Mouse (Mus musculus) yolk sac, embryonic 10.5 days (tissue): ENCODE measurements around the gene Krt6a.
A peak's percentile ranks its signal among the peaks of the same experiment; 100 is the strongest.
"Not testable (repeated sequence)": the region's sequence is repeated elsewhere in the genome, so short reads cannot be mapped to it uniquely, and the experiment has no call there.

Experiments
- DNase-seq: peaks from one replicate; pipeline ENCODE4 v3.0.0-alpha.2; 2017; ENCODE audit warnings: low spot score

Gene Krt6a

DNA sequence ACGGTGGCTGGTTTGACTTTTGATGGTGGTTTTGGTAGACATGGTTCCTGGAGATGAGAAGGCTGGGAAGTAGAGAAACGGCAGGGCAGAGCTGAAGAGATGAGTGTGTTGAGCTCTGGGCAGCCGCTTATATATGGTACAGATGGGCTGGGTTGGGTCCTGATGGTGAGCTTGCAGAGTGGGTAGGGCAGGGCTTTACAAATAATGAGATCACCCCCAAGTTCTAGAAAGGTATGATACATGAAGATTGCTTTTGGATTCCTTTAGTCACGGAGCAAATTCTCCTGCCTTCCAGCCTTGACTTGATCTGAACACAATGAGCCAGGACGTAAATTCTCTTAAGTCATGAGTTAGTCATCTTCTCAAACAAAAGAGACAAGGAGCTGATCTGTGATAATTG lies at the start of gene Krt6a:
Krt6a (minus strand) TSS at position 101 of the 400 bp plus-strand sequence.
- no peak for DNase-seq

DNA sequence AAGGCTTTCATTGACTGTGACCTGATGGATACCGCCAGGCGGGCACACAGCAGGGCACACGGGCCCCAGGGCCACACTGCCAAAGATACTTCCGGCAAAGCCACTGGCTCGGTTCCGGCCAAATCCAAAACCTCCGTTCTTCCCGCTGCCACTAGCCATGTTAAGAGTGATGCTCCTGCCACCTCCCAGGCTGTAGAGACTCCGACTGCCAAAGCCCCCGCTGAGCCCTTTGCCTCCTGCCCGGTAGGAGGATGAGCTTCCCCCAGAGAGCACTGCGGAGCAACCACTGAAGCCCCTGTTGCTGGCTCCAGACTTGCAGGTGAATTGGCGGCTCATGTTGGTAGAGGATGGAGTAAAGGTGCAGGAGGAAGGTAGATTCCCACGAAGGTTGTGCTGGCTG lies 48.6 kb upstream of the Krt6a start, which contains the start of gene Krt71:
Krt71 (minus strand) TSS at position 399 of the 400 bp plus-strand sequence.
- no peak for DNase-seq

DNA sequence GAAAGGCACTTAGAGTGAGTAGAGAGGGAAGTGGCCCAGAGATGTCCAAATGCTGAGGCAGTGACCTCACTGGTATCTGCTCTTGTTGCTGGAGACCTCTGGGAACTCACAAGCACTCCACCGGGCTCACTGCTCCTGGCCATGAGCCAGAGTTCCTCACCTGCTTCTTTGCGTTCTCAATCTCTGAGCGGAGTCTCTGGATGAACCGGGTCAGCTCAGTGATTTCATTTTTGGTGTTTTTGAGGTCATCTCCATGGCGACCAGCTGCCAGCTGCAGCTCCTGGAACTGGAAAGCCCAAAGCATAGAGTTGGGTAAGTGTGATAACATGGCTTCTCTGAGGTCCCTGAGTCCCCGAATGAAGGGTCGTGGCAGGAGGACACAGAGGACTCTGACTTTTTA lies 43.7 kb upstream of the Krt6a start:
- no peak for DNase-seq

DNA sequence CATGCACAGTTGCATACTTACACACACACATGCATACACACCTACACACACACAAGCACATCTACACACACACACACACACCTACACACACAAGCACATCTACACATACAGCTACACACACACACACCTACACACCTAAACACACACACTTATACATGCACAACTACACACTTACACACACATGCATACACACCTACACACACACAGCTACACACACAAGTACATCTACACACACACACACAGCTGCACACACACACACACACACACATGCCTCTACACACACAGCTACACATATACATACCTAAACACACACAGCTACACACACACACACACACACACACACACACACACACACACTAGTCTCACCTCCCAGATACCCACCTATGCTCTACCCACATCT lies 36.5 kb upstream of the Krt6a start:
- DNase-seq, result no peak

DNA sequence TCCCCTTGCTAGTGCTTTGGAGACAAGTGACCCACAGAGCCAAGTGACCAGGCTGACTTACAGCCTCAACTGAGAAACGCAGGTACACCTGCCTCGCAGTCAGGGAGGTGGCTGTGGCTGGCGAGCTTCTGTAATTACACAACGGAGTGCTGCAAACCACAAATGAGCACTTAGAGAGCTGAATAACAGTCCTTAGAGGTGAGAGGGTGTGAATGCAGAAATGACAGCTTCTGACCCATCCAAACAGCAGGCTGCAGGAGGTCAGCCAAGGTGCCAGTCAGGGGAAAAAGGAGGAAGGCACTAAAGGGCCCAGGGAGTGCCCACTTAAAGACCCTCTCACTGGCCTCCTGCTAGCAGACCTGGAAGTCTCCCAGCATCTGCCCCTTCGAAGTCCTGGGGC lies 30.6 kb upstream of the Krt6a start:
- no peak for DNase-seq

DNA sequence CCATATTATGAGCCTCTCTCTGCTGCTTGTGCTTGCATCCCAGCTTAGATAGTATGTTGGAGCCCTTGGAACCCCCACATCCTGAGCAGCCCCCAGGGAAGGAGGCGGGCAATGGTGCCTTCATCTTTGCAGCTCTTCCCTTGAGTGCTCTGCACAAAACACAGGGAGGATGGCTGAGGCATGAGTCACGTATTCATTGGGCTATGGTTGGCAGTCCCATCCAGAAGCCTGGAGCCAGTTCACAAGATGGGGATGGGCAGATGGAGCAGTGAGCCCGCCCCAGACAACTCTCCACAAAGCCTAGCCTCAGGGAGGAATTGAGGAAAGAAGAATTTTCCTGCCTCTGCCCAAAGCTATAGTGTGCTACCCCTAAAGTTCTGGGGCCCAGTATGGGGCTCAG lies 21.7 kb upstream of the Krt6a start:
- DNase-seq, result no peak

DNA sequence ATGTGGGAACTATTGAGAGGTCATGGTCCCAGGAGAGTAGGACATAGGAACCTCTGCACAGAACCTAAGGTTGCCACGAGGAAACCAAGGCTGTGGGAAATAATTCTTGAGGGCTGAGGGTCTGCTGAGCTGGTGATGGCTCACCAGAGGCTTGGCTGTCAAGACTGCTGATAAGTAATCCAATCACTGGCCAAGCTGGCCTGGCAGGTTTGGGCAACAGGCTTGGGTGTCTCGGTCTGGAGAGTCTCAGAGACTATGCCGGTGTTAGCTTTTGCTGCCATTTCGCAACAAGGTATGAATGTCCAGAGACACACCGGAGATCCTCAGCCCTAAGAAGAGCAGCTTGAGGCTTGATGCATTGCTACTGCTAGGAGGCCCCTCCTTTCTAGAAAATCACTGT lies 20.2 kb upstream of the Krt6a start:
- peak; percentile 5 for DNase-seq

DNA sequence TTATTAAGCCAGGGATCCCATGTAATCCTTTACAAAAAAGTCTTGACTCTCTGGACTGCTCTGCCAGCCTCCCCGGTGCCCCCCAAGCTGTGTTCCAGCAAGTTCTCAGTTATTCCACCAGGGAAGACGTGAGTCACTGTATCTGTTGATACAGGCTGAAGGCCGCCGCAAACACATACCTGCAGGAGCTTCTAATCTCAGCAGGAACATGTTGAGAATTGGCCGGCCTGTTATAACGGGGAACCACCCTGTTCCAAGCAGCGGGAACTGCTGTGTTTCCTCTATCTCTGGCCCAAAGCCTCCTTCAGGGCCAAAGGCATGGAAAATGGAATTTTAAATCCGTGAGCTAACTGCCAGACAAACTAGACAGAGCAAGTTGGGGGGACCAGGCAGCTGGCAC lies 19.6 kb upstream of the Krt6a start:
- DNase-seq, result no peak

DNA sequence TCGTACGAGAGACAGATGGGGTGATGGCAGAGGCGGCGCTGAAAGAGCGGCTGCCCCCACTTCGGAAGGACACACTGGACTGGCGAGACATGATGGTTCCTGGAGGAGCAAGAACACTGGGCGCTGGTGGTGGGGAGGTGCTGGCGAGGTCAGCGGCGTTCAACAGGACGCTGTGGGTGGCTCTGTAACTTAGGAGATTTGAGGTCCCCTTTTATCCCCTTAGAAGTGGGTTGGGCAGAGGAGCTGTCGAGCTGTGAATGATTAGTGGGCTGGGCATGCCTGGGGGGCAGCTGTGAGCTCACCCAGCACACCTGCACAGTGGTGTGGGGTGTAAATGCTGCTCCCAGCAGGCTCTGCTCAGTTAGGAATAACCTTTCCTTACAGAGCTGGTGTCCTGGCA lies 18.6 kb upstream of the Krt6a start, which contains the start of gene Krt5:
Krt5 (minus strand) TSS at position 179 of the 400 bp plus-strand sequence.
- DNase-seq, result no peak

DNA sequence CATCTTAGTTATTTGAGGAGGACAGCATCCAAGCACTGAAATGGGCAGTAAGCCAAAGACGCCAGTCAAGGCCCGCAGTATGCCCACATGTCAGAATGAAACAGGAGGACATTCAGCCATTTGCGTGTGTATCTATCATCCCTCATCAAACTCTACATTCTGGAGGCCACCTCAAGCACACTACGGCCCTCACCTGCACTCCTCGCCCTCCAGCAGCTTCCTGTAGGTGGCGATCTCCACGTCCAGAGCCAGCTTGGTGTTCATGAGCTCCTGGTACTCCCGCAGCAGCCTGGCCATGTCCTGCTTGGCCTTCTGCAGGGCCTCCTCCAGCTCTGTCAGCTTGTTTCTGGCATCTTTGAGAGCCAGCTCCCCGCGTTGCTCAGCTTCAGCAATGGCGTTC lies 14.6 kb upstream of the Krt6a start:
- DNase-seq, result no peak

DNA sequence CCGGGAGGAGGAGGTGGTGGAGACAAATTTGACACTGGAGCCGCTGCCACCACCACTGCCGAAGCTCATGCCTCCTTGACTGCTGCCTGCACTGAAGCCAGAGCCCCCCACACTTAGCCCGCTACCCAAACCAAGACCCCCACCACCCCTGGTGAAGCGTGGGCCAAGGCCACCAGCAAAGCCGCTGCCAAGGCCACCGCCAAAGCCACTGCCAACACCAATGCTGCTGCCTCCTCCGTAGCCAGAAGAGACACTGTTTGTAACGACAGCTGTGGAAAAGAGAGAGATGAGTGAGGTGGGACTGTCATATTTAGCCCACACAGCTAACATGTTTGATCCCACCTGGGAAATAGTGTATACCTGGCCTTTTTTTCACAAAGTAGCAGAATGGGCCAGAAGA lies 13.3 kb upstream of the Krt6a start:
- DNase-seq, result no peak

DNA sequence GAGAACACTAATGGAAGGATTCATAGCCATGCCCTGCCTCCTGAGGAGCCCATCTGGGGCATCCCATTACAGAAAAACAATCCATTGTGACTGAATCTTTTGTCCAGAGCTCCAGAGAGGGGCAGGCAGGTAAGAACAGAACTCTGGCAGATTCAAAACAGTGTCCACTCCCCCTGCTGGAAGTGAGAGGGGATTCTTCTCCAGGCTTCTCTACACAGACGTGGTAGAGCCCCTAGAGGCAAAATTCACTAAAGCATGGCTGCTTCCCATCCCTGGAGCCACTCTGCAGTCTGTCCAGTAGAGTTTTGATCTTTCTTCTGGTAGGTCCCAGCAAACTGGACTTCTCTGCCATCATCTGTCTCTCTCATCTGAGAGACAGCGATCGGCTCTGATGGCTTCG lies 10.0 kb upstream of the Krt6a start:
- DNase-seq, result no peak

DNA sequence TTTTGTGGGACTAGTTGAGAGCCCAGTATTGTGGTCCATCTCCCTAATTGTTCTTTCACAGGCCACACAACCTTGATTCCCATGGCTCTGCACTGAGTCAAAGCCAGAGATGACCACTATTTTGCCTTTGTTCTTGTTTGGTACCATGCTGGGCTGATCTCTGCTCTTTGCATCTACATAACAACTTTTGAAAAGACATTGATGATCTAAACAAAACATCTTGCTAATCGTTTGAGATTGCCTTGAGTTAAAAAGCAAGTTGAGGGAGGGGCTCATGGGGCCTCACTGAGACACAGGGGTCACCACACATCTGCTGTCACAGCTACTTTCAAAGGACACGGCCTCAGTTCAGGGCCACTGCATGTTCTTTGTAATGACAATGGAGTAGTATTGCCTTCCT lies 8.3 kb upstream of the Krt6a start:
- no peak for DNase-seq

DNA sequence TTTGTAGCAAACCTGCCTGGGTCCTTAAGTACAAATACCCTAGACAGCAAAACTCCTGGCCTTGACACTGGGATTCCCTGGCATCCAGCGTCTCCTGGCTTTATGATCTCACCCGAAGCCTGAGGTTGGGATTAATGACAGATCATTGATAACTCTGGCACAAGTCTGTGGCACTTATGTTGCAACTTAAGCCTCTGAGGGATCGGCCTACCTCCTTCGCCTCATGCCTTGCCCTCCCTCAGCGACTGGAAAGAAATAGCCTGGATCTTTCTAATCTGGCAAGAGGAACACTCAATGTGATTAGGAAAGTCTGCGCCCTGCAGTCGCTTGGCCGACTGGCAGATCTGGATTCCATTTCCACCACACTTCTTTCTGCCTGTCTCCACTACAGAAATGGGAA lies 5.8 kb upstream of the Krt6a start:
- no peak for DNase-seq

DNA sequence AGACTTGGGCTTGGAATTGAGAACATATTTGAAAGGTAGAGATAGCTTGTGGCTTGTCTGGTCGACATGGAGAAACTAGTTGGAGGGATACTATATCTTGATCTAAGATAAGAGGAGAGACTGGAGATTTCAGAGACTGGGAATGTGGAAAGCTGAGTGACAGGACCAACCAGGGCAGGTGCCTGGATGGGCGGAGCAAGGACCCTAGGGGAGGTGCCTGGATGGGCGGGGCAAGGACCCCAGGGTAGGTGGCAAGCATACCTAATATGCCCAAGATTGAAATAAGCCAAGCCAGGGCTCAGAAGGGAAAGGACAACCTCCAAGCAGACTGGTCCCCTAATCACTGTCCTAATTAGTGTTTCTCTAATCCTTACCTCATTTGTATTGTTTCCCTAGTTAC lies 5.1 kb upstream of the Krt6a start:
- no peak for DNase-seq

DNA sequence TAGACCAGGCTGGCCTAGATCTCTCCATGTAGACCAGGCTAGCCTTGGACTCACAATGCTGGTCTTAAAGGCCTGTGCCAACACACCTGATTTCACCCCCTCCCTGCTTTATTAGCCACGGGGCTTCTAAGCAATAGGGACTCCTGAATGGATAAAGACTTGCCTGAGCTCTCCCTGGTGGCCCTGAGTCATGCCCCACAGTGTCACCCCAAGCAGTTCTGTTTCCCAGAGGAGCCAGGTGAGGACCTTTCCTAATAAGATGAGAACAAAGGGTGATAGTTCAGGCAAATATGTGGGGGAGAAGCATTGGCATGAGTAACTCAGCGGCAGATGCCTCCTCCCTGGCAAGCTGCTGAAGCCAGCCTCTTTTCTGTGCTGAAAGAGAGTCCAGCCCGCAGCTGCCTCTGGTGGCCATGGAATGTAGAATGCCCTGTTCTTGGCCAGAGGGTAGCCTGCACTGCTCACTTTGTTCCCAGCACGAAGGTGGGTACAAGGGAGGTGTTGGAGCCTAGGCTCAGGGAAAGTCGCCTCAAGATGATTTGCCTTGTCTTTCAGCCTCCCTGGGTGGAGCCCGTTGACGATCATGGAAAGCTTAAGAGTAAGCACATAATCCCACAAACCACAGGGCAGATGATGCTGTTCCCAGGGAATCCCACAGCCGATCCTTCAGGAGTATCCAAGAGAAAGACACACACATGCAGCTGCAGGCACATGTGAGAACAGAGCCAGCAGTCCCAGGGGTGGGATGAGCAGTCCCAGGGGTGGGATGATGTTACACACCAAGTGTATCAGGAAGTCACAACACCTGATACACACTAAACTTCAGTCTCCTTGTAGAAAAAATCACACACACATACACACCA lies 3.5 kb upstream of the Krt6a start:
- DNase-seq, result no peak

DNA sequence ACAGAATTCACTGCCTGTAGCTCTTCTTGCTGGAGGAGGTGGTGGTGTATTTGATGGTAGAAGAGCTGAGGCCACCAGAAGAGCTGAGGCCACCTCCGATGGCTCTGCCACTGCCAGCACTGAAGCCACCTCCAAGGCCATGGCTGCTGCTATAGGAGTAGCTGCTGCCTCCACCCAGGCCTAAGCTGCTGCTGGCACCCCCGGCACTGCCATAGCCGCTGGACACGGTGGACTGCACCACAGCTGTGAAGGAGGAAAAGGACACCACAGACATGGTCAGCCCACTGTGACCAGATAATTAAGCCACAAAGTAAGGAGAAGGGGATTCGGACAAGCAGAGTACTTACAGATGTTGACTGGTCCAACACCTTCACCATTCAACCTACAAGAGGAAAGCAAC lies 3.6 kb downstream of the Krt6a start:
- not testable (repeated sequence) for DNase-seq

DNA sequence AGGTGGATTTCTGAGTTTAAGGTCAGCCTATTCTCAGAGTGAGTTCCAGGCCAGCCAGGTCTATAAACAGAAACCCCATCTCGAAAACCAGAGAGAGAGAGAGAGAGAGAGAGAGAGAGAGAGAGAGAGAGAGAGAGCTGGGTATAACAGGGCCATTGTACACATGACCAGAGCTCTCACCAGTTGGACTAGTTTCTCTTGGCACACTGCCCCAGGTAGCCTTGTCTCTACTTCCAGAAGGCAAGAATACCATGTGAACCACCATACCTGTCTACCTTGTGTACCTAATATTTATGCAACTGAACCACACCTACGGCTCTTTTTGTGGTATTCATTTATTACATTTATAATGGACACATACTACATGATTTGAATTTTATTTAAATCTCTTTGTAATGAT lies 5.9 kb downstream of the Krt6a start:
- DNase-seq, result no peak

DNA sequence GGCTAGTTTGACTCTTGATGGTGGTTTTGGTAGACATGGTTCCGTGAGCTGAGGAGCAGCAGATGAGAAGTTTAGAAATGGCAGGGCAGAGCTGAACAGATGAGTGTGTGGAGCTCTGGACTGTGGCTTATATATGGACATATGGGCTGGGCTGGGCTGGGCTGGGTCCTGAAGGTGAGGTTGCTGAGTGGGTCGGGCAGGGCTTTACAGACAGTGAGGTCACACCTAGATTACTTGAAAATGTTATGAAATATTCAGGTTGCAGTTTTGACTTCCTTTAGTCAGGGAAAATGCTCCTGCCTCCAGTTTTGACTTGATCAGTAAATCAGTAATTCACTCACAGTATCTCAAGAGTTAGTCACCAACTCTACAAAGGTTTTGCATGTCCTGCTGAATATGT lies 13.9 kb downstream of the Krt6a start, which contains the start of gene Krt6b:
Krt6b (minus strand) TSS at position 101 of the 400 bp plus-strand sequence.
- DNase-seq, result no peak

DNA sequence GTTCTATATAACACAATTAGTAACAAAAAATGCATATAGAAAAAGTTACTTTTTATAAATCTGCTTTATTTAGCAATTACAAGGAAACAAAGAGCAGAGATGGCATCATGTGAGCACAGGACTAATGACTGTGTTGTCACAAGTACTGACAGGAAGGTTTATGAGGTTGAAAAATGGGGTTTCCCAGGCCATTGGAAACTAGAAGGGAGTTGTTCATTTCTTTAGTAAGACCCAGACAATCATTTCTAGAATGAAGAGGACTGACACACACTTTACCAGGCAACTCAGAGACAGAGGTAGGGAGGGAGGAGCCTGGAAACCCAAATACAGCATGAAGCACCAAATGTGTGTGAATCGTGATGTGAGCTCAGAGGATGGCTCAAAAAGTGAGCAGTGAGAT lies 18.1 kb downstream of the Krt6a start:
- no peak for DNase-seq

DNA sequence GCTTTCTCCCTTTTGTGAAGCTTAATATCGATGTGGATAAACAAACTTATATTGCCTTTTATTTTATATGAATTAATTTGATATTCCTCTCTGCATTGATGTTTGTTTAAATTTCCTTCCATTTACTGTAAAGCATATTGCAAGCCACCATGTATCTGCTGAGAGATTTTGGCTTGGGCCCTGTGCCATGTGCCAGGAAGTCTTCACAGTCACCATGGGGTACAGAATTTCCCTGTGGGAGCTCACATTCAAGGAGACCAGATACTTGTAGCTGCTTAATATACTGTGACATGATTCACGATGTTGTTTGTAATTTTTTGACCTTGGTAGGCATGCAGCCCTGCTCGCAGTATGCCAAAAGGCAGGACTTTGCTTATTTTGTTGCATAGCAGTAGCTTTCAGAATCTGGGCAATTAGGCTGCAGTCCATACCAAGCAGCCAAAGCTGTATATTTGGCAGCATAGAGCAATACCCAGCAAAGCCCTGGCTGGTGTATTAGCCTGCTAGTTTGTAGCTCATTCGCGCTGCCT lies 41.3 kb downstream of the Krt6a start:
- DNase-seq, result no peak

DNA sequence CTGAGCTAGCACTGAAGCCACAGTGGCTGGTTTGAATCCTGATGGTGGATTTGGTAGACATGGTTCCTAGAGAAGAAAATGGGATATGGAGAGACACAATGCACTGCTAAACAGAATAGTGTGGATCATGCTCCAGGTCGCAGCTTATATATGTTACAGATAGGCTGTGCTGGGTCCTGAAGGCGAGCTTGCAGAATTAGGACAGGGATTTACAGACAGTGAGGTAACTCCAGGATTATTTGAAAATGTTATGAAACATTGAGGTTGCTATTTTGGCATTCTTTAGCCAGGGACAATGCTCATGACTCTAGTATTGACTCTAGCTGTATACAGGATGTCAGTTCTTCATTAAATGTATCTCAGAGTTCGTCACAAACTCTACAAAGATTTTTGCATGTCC lies 46.8 kb downstream of the Krt6a start, which contains the start of gene Gm5478:
Gm5478 (minus strand) TSS at position 101 of the 400 bp plus-strand sequence.
- DNase-seq, result no peak
